Mouse (Mus musculus) c-Kit-positive CD71-positive TER-119-negative erythroid progenitor cells, embryonic 14.5 days (primary cell): ENCODE results near the gene Ftcd.

Source experiments
- DNase-seq: peaks from one replicate; pipeline ENCODE4 v3.0.0-alpha.2; 2013; ENCODE audit warnings: low read depth

Gene Ftcd

DNA sequence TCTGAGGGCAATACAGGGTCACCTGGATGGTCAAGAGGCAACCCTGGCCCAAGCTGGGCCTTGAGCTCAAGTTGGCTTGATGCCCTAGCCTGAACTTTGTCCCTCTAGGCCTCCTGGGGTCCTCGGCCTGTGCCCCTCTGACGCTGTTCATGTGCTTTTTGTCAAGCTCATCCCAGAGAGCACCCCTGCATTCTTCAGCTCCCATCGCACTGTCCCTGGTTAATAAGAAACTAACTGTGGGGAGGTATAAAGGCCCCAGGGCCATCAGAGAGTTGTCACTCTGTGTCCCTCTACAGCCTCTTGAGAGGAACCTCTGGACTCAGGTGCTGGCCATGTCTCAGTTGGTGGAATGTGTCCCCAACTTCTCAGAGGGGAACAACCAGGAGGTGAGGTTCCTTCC lies at the start of gene Ftcd:
Gene Ftcd, plus strand, starts transcription at position 275 of the 400 bp plus-strand sequence.
- no peak for DNase-seq

DNA sequence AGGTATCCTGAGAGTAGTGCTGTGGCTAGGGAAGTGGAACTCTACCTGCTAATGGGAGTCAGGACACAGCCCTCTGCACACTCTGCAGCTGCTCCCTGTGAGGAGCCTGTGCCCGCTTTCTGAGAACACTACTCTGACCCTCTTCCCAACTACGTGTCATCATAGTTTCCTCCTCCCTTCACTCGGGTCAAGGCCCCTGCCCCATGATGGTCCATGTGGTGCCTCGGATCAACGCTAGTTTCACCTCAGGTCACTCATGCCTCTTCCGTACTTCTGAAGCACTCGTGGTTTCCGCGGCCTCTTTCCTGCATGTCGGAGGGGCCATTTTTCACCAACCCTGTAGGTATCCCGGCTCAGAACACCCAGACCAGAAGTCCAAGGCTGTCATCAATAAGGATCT lies 44.5 kb upstream of the Ftcd start:
- no peak for DNase-seq

DNA sequence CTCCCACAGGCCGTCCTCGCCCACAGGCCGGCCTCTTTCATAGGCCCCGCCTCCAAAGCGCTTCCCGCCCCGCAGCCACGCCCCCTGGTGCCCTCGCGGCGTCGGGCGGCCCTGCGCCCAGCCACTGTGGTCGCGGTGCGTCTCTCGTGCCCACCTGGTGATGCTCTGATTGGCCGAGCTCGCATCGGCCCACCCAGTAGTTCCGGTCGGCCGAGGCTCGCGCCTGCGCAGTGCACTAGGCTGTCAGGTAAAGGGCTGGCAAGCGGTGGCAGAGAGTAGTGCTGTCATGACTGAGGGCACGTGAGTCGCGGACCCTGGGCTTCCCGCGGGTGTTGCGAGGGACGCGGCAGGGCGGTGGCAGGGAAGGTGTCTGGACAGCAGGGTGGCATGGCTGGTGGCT lies 44.1 kb upstream of the Ftcd start, which contains the start of gene Lss:
Gene Lss, plus strand, starts transcription at position 214 of the 400 bp plus-strand sequence.
- DNase-seq, result peak; percentile 92

DNA sequence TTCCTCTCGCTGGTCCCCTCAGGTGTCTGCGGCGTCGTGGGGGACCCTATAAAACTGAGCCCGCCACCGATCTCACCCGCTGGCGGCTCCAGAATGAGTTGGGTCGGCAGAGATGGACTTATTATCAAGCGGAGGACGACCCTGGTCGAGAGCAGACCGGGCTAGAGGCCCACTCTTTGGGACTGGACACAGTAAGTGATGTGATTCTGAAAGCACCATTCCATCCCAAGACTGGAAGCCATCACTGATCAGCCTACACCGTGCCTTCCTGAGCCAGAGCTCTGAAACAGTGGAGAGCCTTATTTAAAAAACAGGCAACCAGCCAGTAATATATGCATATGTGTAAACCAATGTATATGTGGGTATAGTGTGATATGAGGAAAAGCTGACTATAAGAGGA lies 43.6 kb upstream of the Ftcd start:
- DNase-seq, result peak; percentile 7

DNA sequence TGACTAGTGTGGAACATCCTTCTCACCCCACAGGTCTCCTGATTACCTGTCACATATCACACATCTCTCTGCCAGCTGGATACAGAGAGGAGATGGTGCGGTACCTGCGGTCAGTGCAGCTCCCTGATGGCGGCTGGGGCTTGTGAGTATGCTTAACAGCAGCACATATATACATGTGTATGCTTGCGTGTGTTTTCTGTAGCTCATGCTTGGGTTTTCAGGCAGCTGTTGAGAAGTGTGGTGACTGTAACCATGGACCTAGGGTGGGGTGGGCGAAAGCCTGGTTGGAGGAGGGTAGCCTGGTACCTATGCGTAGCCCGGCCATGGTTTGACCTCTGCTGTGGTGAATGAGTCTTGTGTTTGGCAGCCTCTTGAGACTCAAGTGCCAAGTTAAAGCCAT lies 39.9 kb upstream of the Ftcd start:
- no peak for DNase-seq

DNA sequence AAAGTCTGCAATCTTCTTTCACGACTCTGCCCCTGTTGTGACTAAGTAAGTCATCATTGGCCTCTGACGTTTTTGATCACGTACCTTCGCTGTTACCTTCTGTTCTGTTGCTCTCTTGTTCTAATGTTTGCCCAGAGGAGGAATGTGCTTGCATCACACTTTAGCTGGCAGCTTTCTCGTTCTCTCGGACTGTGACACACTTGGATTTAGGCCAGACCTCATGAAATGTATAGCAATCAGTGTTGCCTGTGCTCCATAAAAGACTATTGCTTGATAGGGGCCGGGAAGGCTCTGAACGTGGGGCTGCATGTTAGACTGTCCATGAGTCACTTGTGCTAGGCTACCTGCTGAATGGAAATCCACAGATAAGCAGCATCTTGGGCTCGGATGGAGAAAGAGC lies 37.8 kb upstream of the Ftcd start:
- DNase-seq, result no peak

DNA sequence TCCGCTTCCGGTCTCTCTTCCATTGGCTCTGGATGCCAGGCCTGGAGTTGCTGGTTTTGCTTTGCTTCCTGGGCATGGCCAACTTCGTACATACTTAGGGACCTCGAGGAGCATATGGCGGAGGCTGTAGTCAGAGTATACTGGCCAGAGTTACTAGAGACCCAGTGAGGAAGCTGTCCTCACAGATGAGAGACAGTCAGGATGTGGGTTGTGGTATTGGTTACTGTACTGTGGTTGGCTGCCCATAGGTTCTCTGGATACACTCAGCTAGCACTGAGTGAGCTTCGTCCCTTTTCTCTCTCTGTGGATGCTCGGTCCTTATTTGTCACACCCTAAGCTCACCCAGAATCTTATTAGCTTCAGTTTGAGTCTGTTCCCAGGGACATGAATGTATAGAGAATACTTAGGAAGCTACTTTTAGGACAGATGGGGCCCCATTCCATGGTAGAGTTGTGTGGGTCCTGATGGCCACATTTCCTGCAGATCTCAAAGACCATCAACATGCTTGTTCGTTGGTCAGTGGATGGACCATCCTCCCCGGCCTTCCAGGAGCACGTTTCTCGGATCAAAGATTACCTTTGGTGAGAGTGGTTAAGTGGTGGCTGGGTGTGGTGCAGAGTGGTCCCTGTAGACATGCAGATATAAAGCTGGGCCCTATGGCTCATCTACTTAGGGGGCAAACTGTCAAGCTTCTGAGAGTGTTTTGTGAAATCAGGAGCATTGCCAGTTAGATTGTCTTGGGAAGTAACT lies 33.9 kb upstream of the Ftcd start:
- DNase-seq, result no peak

DNA sequence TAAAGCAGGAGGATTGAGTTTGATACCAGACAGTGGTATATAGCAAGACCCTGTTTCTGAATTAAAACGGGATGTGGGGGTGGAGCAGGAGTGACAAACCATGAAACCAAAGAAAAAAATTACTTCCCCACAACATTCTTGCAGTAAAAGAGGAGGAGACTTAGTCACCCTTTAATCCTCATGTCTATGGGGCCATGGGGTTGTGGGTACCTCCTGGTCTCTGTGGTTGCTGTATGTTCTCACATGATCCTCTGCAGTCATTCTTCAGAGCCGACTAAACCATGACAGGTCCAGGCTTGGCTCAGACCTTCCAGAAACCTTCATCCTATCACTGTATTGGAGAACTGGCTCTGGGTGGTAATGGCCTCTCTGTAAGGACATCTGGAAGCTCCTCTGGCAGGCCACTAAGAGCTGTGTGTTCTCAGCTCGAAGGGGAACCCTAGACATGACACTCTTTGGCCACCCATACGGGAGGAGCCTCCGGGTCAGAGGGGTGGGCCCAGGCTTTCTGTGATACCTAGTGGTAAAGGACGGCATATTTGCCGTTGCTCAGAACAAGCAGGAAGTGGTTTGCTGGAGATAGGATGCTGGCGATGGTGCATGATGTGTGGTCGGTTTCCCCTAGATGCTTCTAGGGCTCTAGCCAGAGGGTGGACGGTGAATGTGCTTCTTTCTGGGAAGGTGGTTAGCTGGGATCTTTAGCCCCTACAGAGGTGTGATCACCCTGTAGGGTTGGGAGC lies 32.6 kb upstream of the Ftcd start:
- DNase-seq, result no peak

DNA sequence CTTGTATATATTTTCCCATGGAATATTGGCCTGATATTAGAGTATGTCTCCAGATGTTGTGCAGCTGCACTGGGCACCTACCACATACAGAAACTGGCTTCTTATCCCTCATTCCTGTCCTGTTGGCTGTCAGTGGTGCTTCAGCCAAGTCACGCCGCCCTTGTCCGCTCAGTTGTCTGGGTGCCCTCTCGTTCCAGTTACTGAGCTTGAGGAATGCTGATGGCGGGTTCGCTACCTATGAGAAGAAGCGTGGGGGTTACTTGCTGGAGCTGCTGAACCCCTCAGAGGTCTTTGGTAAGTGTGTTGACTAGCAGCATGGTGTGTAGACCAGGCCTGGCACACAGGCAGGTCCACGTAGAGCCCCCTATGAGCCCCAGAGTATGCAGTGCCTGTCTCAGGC lies 28.9 kb upstream of the Ftcd start:
- DNase-seq, result no peak

DNA sequence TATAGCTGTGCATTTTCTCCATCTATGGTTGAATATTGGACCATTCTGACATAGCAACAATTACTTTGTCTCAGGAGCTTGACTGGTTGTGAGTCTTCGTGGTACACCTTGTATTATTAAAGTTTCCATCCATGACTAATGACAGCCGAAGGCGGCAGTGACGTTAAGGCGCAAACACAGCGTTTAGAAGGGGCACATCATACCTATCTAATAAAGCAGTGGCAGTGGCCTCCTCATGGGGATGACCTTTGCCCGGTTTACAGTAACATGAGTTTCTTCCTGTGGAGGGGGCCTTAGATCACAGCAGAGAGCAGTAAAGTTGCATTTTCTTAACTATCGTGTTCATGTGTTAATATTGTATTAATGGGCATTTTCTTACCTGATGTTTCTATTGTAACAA lies 27.2 kb upstream of the Ftcd start:
- DNase-seq, result no peak

DNA sequence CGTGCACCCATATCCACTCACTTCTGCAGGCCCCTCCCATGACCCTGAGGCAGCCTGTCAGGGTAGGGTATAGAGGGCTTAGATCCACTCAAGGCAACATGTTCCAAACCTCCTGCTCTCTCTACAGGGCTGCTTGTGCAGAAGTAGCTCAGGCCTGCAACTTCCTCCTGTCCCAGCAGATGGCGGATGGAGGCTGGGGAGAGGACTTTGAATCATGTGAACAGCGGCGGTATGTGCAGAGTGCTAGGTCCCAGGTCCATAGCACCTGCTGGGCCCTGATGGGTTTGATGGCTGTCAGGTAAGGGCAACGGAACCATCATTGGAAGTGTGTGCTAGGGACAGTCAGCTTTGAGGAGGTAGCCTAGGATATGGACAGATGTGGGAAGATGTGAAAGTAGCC lies 25.0 kb upstream of the Ftcd start:
- no peak for DNase-seq

DNA sequence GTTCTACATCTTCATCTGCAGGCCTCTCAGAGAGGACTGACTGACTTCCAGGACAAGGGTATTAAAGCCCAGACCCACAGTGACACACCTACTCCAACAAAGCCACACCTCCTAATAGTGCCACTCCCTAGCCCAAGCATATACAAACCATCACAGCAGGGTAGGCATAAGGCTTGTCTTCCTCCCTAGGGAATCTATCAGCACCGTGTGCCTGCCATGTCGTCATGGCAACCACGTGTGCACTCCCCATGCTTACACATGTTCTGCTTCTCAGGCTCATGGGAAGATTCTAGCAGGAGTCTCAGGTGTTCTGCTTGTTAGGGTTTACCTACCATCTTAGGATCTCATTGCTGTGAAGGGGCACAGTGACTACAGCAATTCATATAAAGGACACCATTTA lies 23.9 kb upstream of the Ftcd start:
- DNase-seq, result no peak

DNA sequence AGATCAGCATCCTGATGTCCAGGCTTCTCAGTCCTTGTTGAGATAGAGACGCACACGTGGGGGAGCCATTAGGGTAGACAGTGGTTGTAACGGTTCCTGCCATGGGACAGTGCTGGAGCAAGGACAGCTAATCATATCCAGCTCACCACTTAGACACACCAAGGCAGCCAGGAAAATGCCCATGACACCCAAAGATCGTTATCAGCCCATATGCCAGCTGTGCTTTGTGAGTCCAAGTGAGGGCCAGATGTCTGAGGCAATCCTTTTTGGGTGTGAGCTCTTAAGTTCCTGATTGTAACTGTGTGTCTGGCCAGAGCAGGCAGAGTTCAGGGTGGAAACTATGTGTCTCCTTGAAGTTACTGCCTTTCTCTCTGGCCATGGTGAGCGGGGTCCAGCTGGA lies 21.4 kb upstream of the Ftcd start:
- no peak for DNase-seq

DNA sequence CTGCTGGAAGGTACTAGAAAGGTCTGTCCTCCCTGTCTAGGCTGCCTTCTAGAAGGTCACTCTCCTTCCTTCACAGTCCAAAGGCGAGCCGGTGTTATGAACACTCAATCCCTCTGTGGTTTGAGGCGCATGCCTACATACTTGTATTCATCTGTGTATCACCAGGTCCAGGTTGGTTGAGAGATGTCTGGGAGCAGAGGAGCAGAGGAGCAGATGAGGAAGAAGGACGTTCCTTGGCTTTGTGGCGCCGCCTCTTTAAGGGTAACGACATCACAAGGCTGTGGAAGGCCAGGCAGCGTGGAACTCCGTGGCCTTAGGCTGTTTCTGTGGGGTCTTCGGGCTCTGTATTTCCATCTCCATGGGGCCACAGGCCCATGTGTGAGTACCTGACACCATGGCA lies 13.5 kb upstream of the Ftcd start, which contains the start of gene Spatc1l:
Gene Spatc1l, plus strand, starts transcription at position 301 of the 400 bp plus-strand sequence.
- DNase-seq, result no peak

DNA sequence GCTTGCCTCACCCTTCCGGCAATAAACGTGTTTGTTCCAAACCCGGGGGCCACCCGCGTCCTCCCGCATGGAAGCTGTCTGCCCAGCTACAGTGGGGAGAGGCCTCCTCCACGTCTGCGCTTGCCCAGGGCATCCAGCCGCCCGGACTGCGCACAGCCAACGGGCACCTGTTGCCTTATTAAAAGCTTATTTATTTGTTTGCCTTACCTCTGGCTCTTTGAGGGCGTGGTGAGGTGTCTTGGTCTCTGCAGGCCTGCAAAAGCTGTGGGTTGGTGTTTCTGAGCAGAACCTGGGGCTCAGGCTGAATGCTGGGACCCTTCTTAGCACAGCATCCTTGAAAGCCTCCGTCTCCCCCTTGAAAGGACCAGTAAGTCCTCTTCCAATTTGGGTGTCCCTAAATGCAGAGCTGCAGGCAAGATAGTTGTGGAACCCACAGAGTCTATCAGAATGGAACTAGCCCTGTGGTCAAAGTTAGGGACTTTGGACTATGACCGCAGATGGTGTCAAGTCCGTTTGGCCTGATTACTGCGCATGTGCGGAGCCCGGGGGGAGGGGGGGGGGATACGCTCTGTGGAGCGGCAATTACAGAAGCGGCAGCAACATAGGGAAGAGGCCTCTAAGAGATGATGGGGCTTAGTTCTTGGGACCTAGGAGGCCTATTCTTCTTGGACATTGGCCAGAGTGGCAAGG lies 5.3 kb upstream of the Ftcd start:
- DNase-seq, result no peak

DNA sequence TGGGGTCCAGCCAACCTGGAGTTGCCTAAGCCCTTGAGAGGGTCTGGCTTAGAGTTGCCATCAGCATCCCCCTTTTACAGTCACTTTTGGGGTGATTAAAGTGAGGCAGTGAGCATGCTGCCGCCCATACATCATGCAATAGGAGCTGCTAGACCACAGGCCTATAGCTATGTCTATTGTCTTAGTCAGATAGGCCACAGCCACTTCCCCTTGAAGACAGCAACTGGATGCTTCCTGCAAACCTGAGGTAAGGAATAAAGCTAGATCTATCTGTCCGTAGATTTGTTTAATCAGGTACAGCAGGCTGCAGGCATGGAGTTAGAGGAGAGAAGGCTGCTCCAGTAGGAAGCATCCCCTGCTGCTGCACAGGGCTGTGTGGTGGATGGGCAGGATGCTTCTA lies 4.4 kb upstream of the Ftcd start:
- DNase-seq, result no peak

DNA sequence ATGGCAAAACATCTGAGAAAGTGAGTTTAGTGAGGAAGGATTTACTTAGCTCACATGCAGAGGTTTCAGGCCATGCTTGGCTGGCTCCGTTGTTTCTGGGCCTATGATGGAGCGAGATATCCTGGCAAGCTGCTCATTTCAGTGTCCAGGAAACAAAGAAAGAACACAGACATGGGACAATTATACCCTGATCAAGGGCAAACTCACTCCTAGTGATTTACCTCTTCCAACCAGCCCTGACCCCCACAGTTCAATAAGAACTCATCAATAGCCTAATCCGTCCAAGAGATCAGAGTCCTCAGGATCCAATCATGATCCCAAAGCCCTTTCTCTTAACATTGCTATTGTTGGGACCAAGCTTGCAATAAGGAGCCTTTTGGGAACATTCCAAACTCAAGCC lies 3.3 kb upstream of the Ftcd start:
- DNase-seq, result no peak

DNA sequence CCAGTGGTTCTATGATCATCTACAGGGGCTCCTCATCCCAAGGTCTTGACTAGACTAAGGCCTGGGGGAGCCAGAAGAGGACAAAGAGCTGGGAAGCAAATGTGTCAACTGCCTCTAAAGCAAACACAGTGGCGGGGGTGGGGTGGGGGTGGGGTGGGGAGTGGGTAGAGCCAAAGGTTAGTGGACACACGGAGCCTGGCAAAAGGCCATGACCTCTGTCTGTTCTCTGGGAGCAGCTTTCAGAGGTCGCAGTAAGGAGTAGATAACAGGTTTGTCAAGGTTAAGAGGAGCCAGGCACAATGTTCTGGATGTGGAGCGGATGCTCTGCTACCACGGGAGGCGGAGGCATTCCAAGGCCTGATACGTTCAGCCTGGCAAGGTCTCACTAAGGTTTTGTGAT lies 1.5 kb downstream of the Ftcd start:
- DNase-seq, result no peak

DNA sequence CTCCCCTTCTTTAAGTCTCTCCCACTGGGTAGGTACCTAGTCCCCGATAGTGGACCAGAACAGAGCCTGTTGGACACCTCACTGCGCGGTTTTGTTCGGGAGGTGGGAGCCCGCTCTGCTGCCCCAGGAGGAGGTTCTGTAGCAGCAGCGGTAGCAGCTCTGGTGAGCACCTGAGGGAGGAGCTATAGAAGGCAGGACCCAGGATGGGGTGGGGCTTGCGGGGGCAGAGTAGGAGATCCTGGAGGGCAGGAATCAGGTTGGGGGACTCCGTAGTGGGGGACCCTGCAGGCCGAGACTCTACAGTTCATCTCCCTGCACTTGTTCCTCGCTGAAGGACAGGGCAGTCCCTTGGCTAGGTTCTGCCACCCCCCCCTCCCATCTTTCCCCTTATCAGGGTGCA lies 8.7 kb downstream of the Ftcd start:
- DNase-seq, result no peak

DNA sequence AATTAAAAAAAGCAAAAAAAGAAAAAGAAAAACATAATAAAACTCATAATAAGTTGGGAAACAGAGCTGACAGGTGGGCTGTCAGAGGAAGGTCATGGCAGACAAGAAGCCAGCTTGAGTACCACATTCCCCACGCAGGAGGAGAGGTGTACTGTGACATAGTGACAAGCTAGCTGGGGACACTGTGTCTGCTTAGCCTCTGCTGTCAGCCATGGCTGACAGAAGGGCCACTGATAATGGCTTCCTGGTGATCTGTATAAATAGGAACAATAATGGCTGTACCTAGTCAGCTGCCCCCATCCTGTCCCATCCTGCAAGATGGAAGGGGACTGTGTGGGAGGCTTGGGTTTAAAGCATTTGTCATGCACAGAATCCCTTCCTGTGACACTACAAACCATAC lies 10.7 kb downstream of the Ftcd start:
- DNase-seq, result no peak

DNA sequence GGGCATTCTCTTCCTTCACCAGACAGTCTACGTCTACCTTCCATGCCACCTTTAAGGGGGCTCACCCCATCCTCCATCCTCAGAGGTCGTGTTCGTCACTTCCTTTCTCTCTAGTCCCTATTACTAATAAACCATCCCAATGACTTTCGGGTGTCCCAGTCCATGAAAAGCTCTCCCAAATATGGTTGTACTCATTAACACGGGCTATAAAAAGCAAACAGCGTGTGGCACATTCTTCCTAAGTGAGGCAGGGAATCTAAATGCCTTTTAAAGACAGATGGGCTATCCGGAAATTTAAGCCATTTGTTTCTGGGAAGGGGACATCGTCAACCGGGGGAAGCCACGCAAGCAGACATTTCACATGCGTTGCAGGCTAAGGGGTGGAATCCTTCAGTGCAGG lies 14.7 kb downstream of the Ftcd start:
- no peak for DNase-seq

DNA sequence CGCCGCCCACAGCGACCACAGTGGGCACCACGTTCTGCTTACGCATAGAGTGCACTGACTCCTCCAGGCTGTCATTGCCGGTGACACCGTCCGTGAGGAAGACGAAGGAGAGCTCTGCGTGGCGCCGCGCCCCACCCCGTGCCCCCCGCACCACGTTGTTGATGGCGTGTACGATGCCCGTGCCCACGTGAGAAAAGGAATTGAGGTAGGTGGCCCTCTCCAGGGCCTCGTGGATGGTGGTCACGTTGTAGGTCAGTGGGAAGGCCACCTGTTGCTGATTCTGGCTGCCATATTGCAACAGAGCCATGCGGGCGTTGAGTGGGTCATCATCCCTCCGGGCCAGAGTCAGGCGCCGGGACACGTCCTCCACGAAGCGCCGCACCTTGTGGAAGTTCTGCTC lies 20.9 kb downstream of the Ftcd start:
- no peak for DNase-seq

DNA sequence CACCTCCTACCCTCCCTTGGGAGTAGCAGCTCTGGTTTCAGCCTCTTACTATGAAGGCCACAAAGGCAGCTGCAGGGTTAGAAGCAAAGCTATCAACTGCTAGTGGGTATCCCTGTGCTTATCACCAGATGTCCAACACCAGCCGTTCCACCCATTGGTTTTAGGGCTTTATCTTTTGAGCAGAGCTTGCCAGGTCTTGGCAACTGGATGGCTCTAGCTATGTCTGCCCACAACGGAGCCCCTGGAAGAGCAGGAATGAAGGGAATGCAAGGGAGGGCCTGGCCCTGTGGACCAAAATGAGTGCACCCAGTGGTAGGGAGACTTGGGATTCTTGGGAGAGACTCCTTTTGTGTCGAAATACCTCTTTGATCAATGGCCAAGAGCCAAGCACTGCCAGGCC lies 27.2 kb downstream of the Ftcd start:
- DNase-seq, result no peak
